11 mouse cellular contexts compared by ENCODE assay signal in genomic region chr1:87813681-87814080, GRCm38 (mm10). TPM values are rescaled to one million over a fixed set of nuclear protein-coding genes. Genes with fewer than 3 reads are reported as not detected.
DNase-seq lines count a peak whose midpoint lies in the region; ATAC-seq lines count a peak whose summit lies in the region.
"Had no signal": no experiment of that assay in that cellular context is flagged by ENCODE, and none has a peak within 500 bp of the region (broad histone marks: within the 10 kb centered on the region; RNA-seq: fewer than 3 reads in every experiment).

No protein-coding gene starts in this region.

- peak; percentile 21 for DNase-seq in adrenal gland, postnatal 14 days
- DNase-seq in adrenal gland, adult 8-10 months, result no peak
- peak; percentile 33 to 52 for DNase-seq in left cerebral cortex, postnatal 14 days (ENCODE audit: low spot score in 2 of 2)
- no peak for DNase-seq in left cerebral cortex, postnatal 36 days (ENCODE audit: low spot score in 2 of 2)
- peak; percentile 22 to 36 for DNase-seq in cerebellum, postnatal 36 days
- DNase-seq in kidney, adult 8-10 months, result no peak
- DNase-seq in kidney, postnatal 25 days, result no peak
- DNase-seq: kidney, adult 18-20 months had no signal

- ATAC-seq in neutrophil, adult 5-6 weeks (ENCODE audit: extremely low read depth, insufficient number of reproducible peaks, low FRiP score, poor library complexity, severe bottlenecking), result 0 out of 2 replicates have a peak, but pooled peaks have one; percentile 6
- ATAC-seq: forebrain, embryonic 14.5 days; Patski had no signal

- intact Hi-C loops in left cerebral cortex, postnatal 14 days (cut with DNase I), result no loop called here
- intact Hi-C loops in left cerebral cortex, postnatal 36 days (cut with DNase I), result loop anchor here (2.0 kb wide), 1 partner anchor 35 kb away; no protein-coding TSS in a partner anchor

RNA-seq across cellular contexts. Expression of gene Sag, which starts 10.2 kb away (rescaled TPM):
- total RNA-seq in adrenal gland, postnatal 14 days (2021), result 1.7 and 2.2 TPM in 2 replicates
- total RNA-seq in adrenal gland, adult 8-10 months (2022), result 1 to 10 TPM; 2.6 to 4.7 (median 2.9) TPM
- total RNA-seq in left cerebral cortex, postnatal 14 days (2021), result 1 to 10 TPM; 2.5 TPM
- 1 to 10 TPM; 2.0 to 3.7 TPM for total RNA-seq in left cerebral cortex, postnatal 36 days (2021)
- total RNA-seq in neutrophil, adult 5-6 weeks (2017), result 6.3 and 8.0 TPM in 2 replicates

RNA-seq across cellular contexts. Expression of gene Dgkd, which starts 39.4 kb away (rescaled TPM):
- total RNA-seq in adrenal gland, postnatal 14 days (2021), result 81.6 and 129 TPM in 2 replicates
- total RNA-seq in adrenal gland, adult 8-10 months (2022), result 10 to 100 TPM; 38.9 to 56.4 (median 54.5) TPM
- total RNA-seq in left cerebral cortex, postnatal 14 days (2021), result 100 to 1,000 TPM; 128 to 140 TPM
- 100 to 1,000 TPM in 1 of 2 experiments, 10 to 100 TPM in 1; 88.0 to 122 TPM for total RNA-seq in left cerebral cortex, postnatal 36 days (2021)
- total RNA-seq in neutrophil, adult 5-6 weeks (2017), result 254 and 301 TPM in 2 replicates

RNA-seq across cellular contexts. Expression of gene Atg16l1, which starts 58.0 kb away (rescaled TPM):
- total RNA-seq in adrenal gland, postnatal 14 days (2021), result 35.3 and 37.2 TPM in 2 replicates
- total RNA-seq in adrenal gland, adult 8-10 months (2022), result 10 to 100 TPM; 30.1 to 46.9 (median 34.6) TPM
- 10 to 100 TPM; 66.9 to 68.0 TPM for total RNA-seq in left cerebral cortex, postnatal 14 days (2021)
- total RNA-seq in left cerebral cortex, postnatal 36 days (2021), result 10 to 100 TPM; 56.6 to 77.5 TPM
- 115 and 117 TPM in 2 replicates for total RNA-seq in neutrophil, adult 5-6 weeks (2017)

Comparison
In these comparisons a context has a peak if more than half of its experiments do, and no peak if none do; other contexts are left out.
1. DNase-seq: peak in adrenal gland, postnatal 14 days (single experiment), left cerebral cortex, postnatal 14 days (2 of 2) and cerebellum, postnatal 36 days (2 of 2); none in adrenal gland, adult 8-10 months (single experiment), left cerebral cortex, postnatal 36 days (0 of 2), kidney, adult 8-10 months (0 of 2) and kidney, postnatal 25 days (0 of 2).